Mouse (Mus musculus): ENCODE results near the gene Ablim1. TPM values are rescaled to one million over a fixed set of nuclear protein-coding genes. Genes with fewer than 3 reads are reported as not detected.

Ablim1 gene
- polyA plus RNA-seq, 1 experiment, result 110 TPM

GRCm38 (mm10) chr19:57091278-57091677 lies 223.4 kb downstream of the Ablim1 start:
- Histone ChIP-seq H3K4me3 (replicated peaks; ENCODE audit: insufficient read depth, low read depth, low read length) (no peak overlapping the region), H3K27ac (ENCODE audit: insufficient read depth, low read length) (no peak overlapping the region), H3K4me1 (ENCODE audit: control insufficient read depth, insufficient read depth, low read length) (peaks cover 26% of the 10 kb centered on the region), H3K27me3 (ENCODE audit: control insufficient read depth, insufficient read depth, low read length) (no peaks in the 10 kb centered on the region)
- DNase-seq, result no peak
- TF ChIP-seq POLR2A (IDR thresholded peaks at IDR 0.05; ENCODE audit: borderline replicate concordance, insufficient read depth, low read length) (no peak), CTCF (IDR thresholded peaks at IDR 0.05; ENCODE audit: borderline replicate concordance, insufficient read depth, low read depth, low read length) (no peak)
- 31% methylated on average over 7 of the region's 7 CpGs for WGBS

GRCm38 (mm10) chr19:57088804-57089369 lies 225.8 kb downstream of the Ablim1 start:
- Histone ChIP-seq H3K27me3 (ENCODE audit: control insufficient read depth, insufficient read depth, low read length) (no peaks in the 10 kb centered on the region), H3K4me1 (ENCODE audit: control insufficient read depth, insufficient read depth, low read length) (peaks cover 34% of the 10 kb centered on the region), H3K4me3 (replicated peaks; ENCODE audit: insufficient read depth, low read depth, low read length) (no peak overlapping the region), H3K27ac (ENCODE audit: insufficient read depth, low read length) (no peak overlapping the region; the same call in 1 of the 2 replicates)
- DNase-seq, result peak in 1 of 2 experiments; percentile 68
- TF ChIP-seq CTCF (IDR thresholded peaks at IDR 0.05; ENCODE audit: borderline replicate concordance, insufficient read depth, low read depth, low read length) (no peak), POLR2A (IDR thresholded peaks at IDR 0.05; ENCODE audit: borderline replicate concordance, insufficient read depth, low read length) (no peak)
- 43% methylated on average over 2 of the region's 2 CpGs for WGBS

- no peak overlapping the region for H3K4me3 ChIP-seq (replicated peaks; ENCODE audit: insufficient read depth, low read depth, low read length)
- TF ChIP-seq CTCF (IDR thresholded peaks at IDR 0.05; ENCODE audit: borderline replicate concordance, insufficient read depth, low read depth, low read length) (no peak), POLR2A (IDR thresholded peaks at IDR 0.05; ENCODE audit: borderline replicate concordance, insufficient read depth, low read length) (no peak)
- DNase-seq, result peak; percentile 98 to 99
- no peaks in the 10 kb centered on the region for H3K27me3 ChIP-seq (ENCODE audit: control insufficient read depth, insufficient read depth, low read length)
- peaks cover 23% of the 10 kb centered on the region for H3K4me1 ChIP-seq (ENCODE audit: control insufficient read depth, insufficient read depth, low read length)
- peak overlapping the region; percentile 84 for H3K27ac ChIP-seq (ENCODE audit: insufficient read depth, low read length)
- WGBS, result 10% methylated on average over 5 of the region's 5 CpGs
Observed at GRCm38 (mm10) chr19:57084520-57085166, 230.1 kb downstream of the Ablim1 start.

GRCm38 (mm10) chr19:57083887-57084286 lies 230.8 kb downstream of the Ablim1 start:
- peak; percentile 50 to 51 for DNase-seq
- peak overlapping the region; percentile 77 for H3K27ac ChIP-seq (ENCODE audit: insufficient read depth, low read length)
- H3K4me1 ChIP-seq (ENCODE audit: control insufficient read depth, insufficient read depth, low read length), result peaks cover 30% of the 10 kb centered on the region
- 53% methylated on average over 2 of the region's 2 CpGs for WGBS
- TF ChIP-seq CTCF (IDR thresholded peaks at IDR 0.05; ENCODE audit: borderline replicate concordance, insufficient read depth, low read depth, low read length), result no peak
- no peaks in the 10 kb centered on the region for H3K27me3 ChIP-seq (ENCODE audit: control insufficient read depth, insufficient read depth, low read length)
- no peak overlapping the region for H3K4me3 ChIP-seq (replicated peaks; ENCODE audit: insufficient read depth, low read depth, low read length)

- TF ChIP-seq POLR2A (IDR thresholded peaks at IDR 0.05; ENCODE audit: borderline replicate concordance, insufficient read depth, low read length) (no peak), CTCF (IDR thresholded peaks at IDR 0.05; ENCODE audit: borderline replicate concordance, insufficient read depth, low read depth, low read length) (no peak)
- DNase-seq, result no peak
- Histone ChIP-seq H3K27ac (ENCODE audit: insufficient read depth, low read length) (0 out of 2 replicates have a peak overlapping the region, but pooled peaks have one; percentile 77), H3K4me1 (ENCODE audit: control insufficient read depth, insufficient read depth, low read length) (peaks cover 36% of the 10 kb centered on the region), H3K4me3 (replicated peaks; ENCODE audit: insufficient read depth, low read depth, low read length) (no peak overlapping the region), H3K27me3 (ENCODE audit: control insufficient read depth, insufficient read depth, low read length) (no peaks in the 10 kb centered on the region)
- 42% methylated on average over 10 of the region's 10 CpGs for WGBS
Observed at GRCm38 (mm10) chr19:57083183-57083555, 231.6 kb downstream of the Ablim1 start.

- H3K27ac ChIP-seq (ENCODE audit: insufficient read depth, low read length), result 0 out of 2 replicates have a peak overlapping the region, but pooled peaks have one; percentile 3
- DNase-seq, result no peak
- no peak for TF ChIP-seq POLR2A (IDR thresholded peaks at IDR 0.05; ENCODE audit: borderline replicate concordance, insufficient read depth, low read length)
- TF ChIP-seq CTCF (IDR thresholded peaks at IDR 0.05; ENCODE audit: borderline replicate concordance, insufficient read depth, low read depth, low read length), result no peak
- 59% methylated on average over 17 of the region's 17 CpGs for WGBS
- H3K4me1 ChIP-seq (ENCODE audit: control insufficient read depth, insufficient read depth, low read length), result peaks cover 39% of the 10 kb centered on the region
- H3K4me3 ChIP-seq (replicated peaks; ENCODE audit: insufficient read depth, low read depth, low read length), result no peak overlapping the region
- no peaks in the 10 kb centered on the region for H3K27me3 ChIP-seq (ENCODE audit: control insufficient read depth, insufficient read depth, low read length)
Observed at GRCm38 (mm10) chr19:57082454-57083182, 232.1 kb downstream of the Ablim1 start.

- H3K27ac ChIP-seq (ENCODE audit: insufficient read depth, low read length), result no peak overlapping the region
- WGBS, result 70% methylated on average over 4 of the region's 4 CpGs
- H3K4me1 ChIP-seq (ENCODE audit: control insufficient read depth, insufficient read depth, low read length), result peaks cover 40% of the 10 kb centered on the region
- TF ChIP-seq POLR2A (IDR thresholded peaks at IDR 0.05; ENCODE audit: borderline replicate concordance, insufficient read depth, low read length), result no peak
- no peak for TF ChIP-seq CTCF (IDR thresholded peaks at IDR 0.05; ENCODE audit: borderline replicate concordance, insufficient read depth, low read depth, low read length)
- no peaks in the 10 kb centered on the region for H3K27me3 ChIP-seq (ENCODE audit: control insufficient read depth, insufficient read depth, low read length)
- H3K4me3 ChIP-seq (replicated peaks; ENCODE audit: insufficient read depth, low read depth, low read length), result no peak overlapping the region
- DNase-seq, result no peak
Observed at GRCm38 (mm10) chr19:57081536-57081935, 233.2 kb downstream of the Ablim1 start.

Data from cerebellum, adult 2 months (tissue).